Mouse (Mus musculus): ENCODE results near the gene Sorbs1. TPM values are rescaled to one million over a fixed set of nuclear protein-coding genes. Genes with fewer than 3 reads are reported as not detected.

Gene Sorbs1
- polyA plus RNA-seq, 1 experiment from 2014 or later = 59.2 TPM

DNA sequence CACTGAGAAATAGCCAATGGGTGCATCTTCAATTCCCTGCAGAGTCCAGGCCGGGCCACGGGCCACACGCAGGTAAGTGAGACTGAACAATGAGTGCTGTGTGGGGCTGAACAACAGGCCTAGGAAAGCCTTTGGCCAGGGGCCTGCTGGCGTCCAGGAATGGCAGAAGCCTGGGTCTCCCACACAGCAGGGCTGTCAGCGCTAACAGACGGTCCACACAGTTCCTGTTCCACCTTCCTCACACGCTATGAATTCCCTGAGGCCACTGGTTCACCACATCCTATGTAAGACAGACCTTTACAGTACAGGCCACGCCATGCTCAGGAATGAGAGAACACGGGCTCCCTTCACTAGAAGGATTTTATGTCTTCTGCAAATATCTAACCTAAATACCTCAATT is 103.5 kb downstream of the Sorbs1 start:
- Histone ChIP-seq H3K4me3 (replicated peaks) (no peak overlapping the region), H3K4me2 (no peak overlapping the region), H3K9ac (no peak overlapping the region), H3K4me1 (peaks cover 56% of the 10 kb centered on the region), H3K27ac (peak overlapping the region; percentile 66), H3K36me3 (no peaks in the 10 kb centered on the region), H3K9me3 (replicated peaks) (no peaks in the 10 kb centered on the region), H3K27me3 (no peaks in the 10 kb centered on the region)
- ATAC-seq (replicated peaks; ENCODE audit: low FRiP score) = no peak
- 61% methylated on average over 9 of the region's 9 CpGs for WGBS

- Histone ChIP-seq H3K36me3 (no peaks in the 10 kb centered on the region), H3K4me1 (peaks cover 54% of the 10 kb centered on the region), H3K4me3 (replicated peaks) (no peak overlapping the region), H3K27ac (no peak overlapping the region; the same call in 1 of the 2 replicates), H3K9ac (no peak overlapping the region), H3K9me3 (replicated peaks) (no peaks in the 10 kb centered on the region), H3K27me3 (no peaks in the 10 kb centered on the region), H3K4me2 (no peak overlapping the region)
- no peak for ATAC-seq (replicated peaks; ENCODE audit: low FRiP score)
- 86% methylated on average over 11 of the region's 11 CpGs for WGBS
These were observed 104.0 kb downstream of the Sorbs1 start for GRCm38 (mm10) chr19:40409500-40410035.

GRCm38 (mm10) chr19:40407186-40407585 is 106.4 kb downstream of the Sorbs1 start:
- Histone ChIP-seq H3K36me3 (no peaks in the 10 kb centered on the region), H3K4me1 (peaks cover 47% of the 10 kb centered on the region), H3K9me3 (replicated peaks) (no peaks in the 10 kb centered on the region), H3K4me3 (replicated peaks) (no peak overlapping the region), H3K4me2 (no peak overlapping the region), H3K9ac (no peak overlapping the region), H3K27me3 (no peaks in the 10 kb centered on the region), H3K27ac (peak overlapping the region; percentile 85; the same call in 1 of the 2 replicates)
- WGBS = 75% methylated on average over 2 of the region's 2 CpGs
- ATAC-seq (replicated peaks; ENCODE audit: low FRiP score) = no peak

- ATAC-seq (replicated peaks; ENCODE audit: low FRiP score) = no peak
These were observed 106.9 kb downstream of the Sorbs1 start for GRCm38 (mm10) chr19:40406661-40407060.

DNA sequence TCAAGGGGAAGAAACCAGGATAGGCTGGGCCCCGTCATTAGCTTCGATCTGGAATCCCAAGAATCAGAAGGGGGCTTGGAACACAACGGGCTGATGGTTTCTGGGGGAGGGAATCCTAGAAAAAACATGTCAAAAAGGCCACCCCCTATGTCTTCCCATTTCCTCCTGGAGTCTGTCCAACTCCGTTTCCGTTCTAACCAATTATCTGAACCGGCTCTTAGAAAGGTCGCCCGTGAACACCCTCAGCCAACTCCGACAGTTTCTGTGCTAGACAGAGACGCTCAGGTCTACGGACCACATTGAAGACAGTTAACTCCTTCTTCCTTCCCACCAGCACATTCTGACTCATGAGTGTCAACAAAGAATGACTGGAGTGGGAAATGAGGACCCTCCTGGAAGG is 107.8 kb downstream of the Sorbs1 start:
- Histone ChIP-seq H3K27me3 (no peaks in the 10 kb centered on the region), H3K9me3 (replicated peaks) (no peaks in the 10 kb centered on the region), H3K4me1 (peaks cover 54% of the 10 kb centered on the region), H3K27ac (peak overlapping the region; percentile 85), H3K4me2 (peak overlapping the region; percentile 21; the same call in 1 of the 2 replicates), H3K4me3 (replicated peaks) (no peak overlapping the region), H3K9ac (no peak overlapping the region), H3K36me3 (no peaks in the 10 kb centered on the region)
- WGBS = 23% methylated on average over 11 of the region's 11 CpGs
- ATAC-seq (replicated peaks; ENCODE audit: low FRiP score) = peak; percentile 59; the same call in 1 of the 2 replicates

More at GRCm38 (mm10) chr19:40406661-40407060, 106.9 kb downstream of the Sorbs1 start:
- 94% methylated on average over 8 of the region's 8 CpGs for WGBS
- Histone ChIP-seq H3K9ac (no peak overlapping the region), H3K9me3 (replicated peaks) (no peaks in the 10 kb centered on the region), H3K27ac (peak overlapping the region; percentile 85), H3K4me3 (replicated peaks) (no peak overlapping the region), H3K4me2 (no peak overlapping the region), H3K36me3 (no peaks in the 10 kb centered on the region), H3K4me1 (peaks cover 51% of the 10 kb centered on the region), H3K27me3 (no peaks in the 10 kb centered on the region)

DNA sequence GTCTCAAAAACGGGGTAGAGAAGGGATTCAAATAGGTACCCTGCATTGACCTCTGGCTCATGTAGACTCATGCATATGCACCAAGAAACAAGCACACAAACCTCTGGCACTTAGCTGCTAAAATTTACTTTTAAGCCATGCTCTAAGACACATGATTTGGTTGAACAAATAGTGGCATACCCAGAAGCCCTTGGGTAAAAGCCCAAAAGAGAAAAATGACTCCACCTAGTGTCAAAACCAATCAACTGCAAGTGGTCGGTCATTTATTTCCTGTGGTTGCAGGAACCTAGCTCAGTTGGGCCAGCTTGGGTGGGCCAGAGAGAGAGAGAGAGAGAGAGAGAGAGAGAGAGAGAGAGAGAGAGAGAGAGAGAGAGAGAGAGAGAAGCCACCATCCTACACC is 109.0 kb downstream of the Sorbs1 start:
- WGBS = 72% methylated on average over 2 of the region's 2 CpGs
- no peak overlapping the region for H3K4me3 ChIP-seq (replicated peaks)
- H3K9ac ChIP-seq = no peak overlapping the region
- H3K9me3 ChIP-seq (replicated peaks) = no peaks in the 10 kb centered on the region
- H3K4me2 ChIP-seq = no peak overlapping the region
- H3K36me3 ChIP-seq = no peaks in the 10 kb centered on the region
- peak overlapping the region; percentile 85; the same call in 1 of the 2 replicates for H3K27ac ChIP-seq
- no peak for ATAC-seq (replicated peaks; ENCODE audit: low FRiP score)
- H3K4me1 ChIP-seq = peaks cover 53% of the 10 kb centered on the region
- H3K27me3 ChIP-seq = no peaks in the 10 kb centered on the region

DNA sequence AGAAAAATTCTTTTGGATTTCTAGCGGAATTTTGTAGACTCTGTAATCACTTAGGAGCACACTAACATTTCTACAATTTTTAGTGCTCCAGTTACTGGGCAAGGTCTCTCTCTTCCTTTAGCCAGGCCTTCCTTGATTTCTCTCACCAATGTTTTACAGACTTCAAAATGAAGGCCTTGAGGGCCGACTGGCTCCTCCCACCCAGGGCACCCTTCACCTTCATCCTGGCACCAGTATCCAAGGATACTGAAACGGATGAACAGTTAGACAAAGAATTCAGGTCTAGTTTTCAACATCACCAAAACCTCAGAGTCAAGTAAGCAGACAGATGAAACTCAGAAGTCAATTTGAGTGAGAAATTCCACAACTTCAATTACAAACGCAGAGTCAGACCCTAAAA is 109.6 kb downstream of the Sorbs1 start:
- no peaks in the 10 kb centered on the region for H3K9me3 ChIP-seq (replicated peaks)
- H3K9ac ChIP-seq = no peak overlapping the region
- H3K36me3 ChIP-seq = no peaks in the 10 kb centered on the region
- H3K27me3 ChIP-seq = no peaks in the 10 kb centered on the region
- no peak overlapping the region for H3K4me2 ChIP-seq
- no peak overlapping the region for H3K27ac ChIP-seq
- no peak overlapping the region for H3K4me3 ChIP-seq (replicated peaks)
- peaks cover 53% of the 10 kb centered on the region for H3K4me1 ChIP-seq
- no peak for ATAC-seq (replicated peaks; ENCODE audit: low FRiP score)
- WGBS = 74% methylated on average over 4 of the region's 4 CpGs

GRCm38 (mm10) chr19:40402155-40402963 is 111.2 kb downstream of the Sorbs1 start:
- H3K36me3 ChIP-seq = peaks cover 12% of the 10 kb centered on the region; the same call in 1 of the 2 replicates
- no peak overlapping the region; the same call in 1 of the 2 replicates for H3K4me2 ChIP-seq
- WGBS = 57% methylated on average over 15 of the region's 15 CpGs
- H3K4me3 ChIP-seq (replicated peaks) = no peak overlapping the region
- peak overlapping the region; percentile 75 for H3K27ac ChIP-seq
- H3K9me3 ChIP-seq (replicated peaks) = no peaks in the 10 kb centered on the region
- ATAC-seq (replicated peaks; ENCODE audit: low FRiP score) = no peak
- H3K4me1 ChIP-seq = peaks cover 53% of the 10 kb centered on the region
- H3K9ac ChIP-seq = no peak overlapping the region
- H3K27me3 ChIP-seq = no peaks in the 10 kb centered on the region

DNA sequence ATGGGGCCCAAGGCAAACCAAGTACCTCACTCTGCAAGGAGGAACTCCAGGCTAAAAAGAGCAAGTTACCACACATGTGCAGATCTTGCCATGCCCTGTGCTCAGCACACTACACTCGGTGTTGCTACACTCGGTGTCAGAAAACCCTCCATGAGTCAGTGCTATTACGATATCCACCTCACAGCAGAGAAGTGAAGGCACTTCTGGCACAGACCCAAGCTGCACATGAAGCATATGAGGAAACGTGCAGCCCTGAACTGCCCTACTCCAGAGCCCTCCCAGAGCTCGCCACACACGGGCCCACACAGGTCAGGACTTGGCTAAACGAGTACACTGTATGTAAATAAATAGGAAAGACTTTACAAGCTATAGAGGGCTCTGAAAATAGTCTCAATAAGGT is 112.4 kb downstream of the Sorbs1 start:
- 52% methylated on average over 7 of the region's 7 CpGs for WGBS

DNA sequence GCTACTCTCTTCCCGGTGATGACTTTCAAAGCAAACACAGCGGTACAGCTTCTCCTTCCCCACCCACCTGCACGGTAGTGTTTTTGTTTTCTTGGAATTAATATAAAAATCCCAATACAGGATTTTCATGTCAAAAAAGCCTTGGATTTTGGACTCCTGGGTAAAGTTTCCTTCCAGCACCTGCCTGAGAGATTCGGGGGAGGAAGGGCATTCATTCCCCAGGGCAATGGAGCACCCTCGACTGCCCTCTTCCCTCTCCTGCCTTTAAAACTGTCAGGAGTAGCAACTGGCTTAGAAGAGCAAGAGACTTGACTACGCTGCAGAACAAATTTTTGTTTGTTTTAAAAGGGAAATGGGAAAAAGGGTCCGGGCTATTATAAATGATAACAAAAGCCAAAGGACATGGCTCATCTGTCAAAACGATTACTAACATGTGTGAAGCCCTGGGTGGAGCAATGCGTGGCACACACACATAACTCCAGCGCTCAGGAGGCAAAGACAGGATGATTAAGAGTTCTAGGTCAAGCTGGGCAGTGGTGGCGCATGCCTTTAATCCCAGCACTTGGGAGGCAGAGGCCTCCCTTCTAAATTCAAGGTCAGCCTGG is 113.1 kb downstream of the Sorbs1 start:
- WGBS = 40% methylated on average over 11 of the region's 11 CpGs
- H3K27ac ChIP-seq = peak overlapping the region; percentile 75; the same call in 1 of the 2 replicates
- ATAC-seq (replicated peaks; ENCODE audit: low FRiP score) = no peak

More for the DNA sequence above, 112.4 kb downstream of the Sorbs1 start:
- Histone ChIP-seq H3K27ac (peak overlapping the region; percentile 75), H3K9ac (no peak overlapping the region), H3K4me3 (replicated peaks) (no peak overlapping the region), H3K27me3 (no peaks in the 10 kb centered on the region), H3K4me1 (peaks cover 46% of the 10 kb centered on the region), H3K36me3 (peaks cover 12% of the 10 kb centered on the region; the same call in 1 of the 2 replicates), H3K9me3 (replicated peaks) (no peaks in the 10 kb centered on the region), H3K4me2 (no peak overlapping the region)
- peak; percentile 44; the same call in 1 of the 2 replicates for ATAC-seq (replicated peaks; ENCODE audit: low FRiP score)

GRCm38 (mm10) chr19:40395757-40396661 is 117.6 kb downstream of the Sorbs1 start:
- H3K36me3 ChIP-seq = peaks cover 20% of the 10 kb centered on the region; the same call in 1 of the 2 replicates
- H3K9ac ChIP-seq = no peak overlapping the region
- no peaks in the 10 kb centered on the region for H3K9me3 ChIP-seq (replicated peaks)
- no peak overlapping the region for H3K4me2 ChIP-seq
- H3K4me1 ChIP-seq = peaks cover 25% of the 10 kb centered on the region
- whole genome bisulfite sequencing = 72% methylated on average over 14 of the region's 14 CpGs
- H3K27me3 ChIP-seq = no peaks in the 10 kb centered on the region
- H3K27ac ChIP-seq = peak overlapping the region; percentile 86
- H3K4me3 ChIP-seq (replicated peaks) = no peak overlapping the region
- ATAC-seq (replicated peaks; ENCODE audit: low FRiP score) = no peak

More for the DNA sequence above, 113.1 kb downstream of the Sorbs1 start:
- no peaks in the 10 kb centered on the region for H3K27me3 ChIP-seq
- peaks cover 12% of the 10 kb centered on the region; the same call in 1 of the 2 replicates for H3K36me3 ChIP-seq
- no peak overlapping the region for H3K4me2 ChIP-seq
- peaks cover 46% of the 10 kb centered on the region for H3K4me1 ChIP-seq
- H3K9ac ChIP-seq = no peak overlapping the region
- no peaks in the 10 kb centered on the region for H3K9me3 ChIP-seq (replicated peaks)
- no peak overlapping the region for H3K4me3 ChIP-seq (replicated peaks)

Measured in kidney, embryonic 15.5 days (tissue).